Mouse (Mus musculus): ENCODE measurements around the gene Slc5a5.

DNA sequence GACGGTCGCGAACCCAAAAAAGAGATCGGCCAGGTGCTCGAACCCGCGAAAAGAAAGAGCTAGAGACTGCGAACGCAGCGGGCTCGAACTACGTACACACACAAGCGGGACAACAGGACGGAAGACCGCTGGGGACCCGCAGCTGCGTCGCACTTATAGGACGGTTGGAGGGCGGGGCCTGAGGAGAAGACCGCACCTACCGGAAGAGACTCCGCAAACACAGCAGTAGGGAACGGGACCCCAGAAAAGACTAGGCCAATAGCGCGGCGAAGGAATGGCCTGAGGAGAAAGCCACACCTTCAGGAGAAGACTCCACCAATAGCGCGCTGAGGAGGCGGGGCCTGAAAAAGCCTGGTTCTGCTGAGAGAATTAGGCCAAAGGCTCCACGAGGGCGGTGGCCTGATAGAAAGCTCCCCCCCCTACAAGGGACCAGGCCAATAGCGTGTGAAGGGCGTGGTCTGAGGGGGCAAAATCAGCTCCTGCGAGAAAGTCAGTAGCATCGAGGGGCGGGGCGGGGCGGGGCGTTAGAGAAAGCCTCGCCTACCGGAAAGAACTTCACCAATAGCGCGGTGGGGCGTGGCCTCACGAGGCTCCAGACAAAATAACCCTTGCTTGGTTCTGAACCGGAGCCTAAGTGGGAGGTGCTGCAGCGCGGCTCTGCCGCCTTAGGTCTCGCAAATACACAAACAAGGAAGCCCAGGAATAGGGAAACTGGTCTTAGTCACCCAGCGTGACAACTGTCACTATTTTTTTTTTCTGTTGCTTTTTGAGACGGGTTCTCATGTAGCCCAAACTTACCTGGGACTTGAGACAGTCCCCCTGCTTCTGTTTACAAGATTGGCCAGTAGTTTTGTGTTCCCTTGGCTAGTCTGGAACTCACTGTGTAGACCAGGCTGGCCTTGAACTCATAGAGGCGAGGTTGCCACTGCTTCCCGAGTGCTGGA lies 52.9 kb downstream of the Slc5a5 start, which contains the start of gene Arrdc2:
- TF ChIP-seq POLR2A (IDR thresholded peaks at IDR 0.05; ENCODE audit: borderline replicate concordance, low read depth, low read length) (peak; percentile 96; the same call in 1 of the 2 replicates), CTCF (IDR thresholded peaks at IDR 0.05; ENCODE audit: low read depth, low read length) (no peak)
